Mouse (Mus musculus) neural tube, postnatal 0 days (tissue): ENCODE data around the gene Veph1. TPM values are rescaled to one million over a fixed set of nuclear protein-coding genes. Genes with fewer than 3 reads are reported as not detected.

Experiments
- polyA plus RNA-seq: library from polyadenylated mRNA; unstranded; fragments of >200 nt; fragmentation: Nextera tagmentation; extraction: Ambion mirVana; gene quantifications from 2 replicates; pipeline ENCODE4 v1.2.1, GENCODE M21; 2015

Veph1 gene
- polyA plus RNA-seq = 0.68 and 0.84 TPM in 2 replicates

GRCm38 (mm10) chr3:66296545-66296944 lies at the start of gene Veph1:
Veph1 (minus strand) TSS chr3:66296837.

GRCm38 (mm10) chr3:66219655-66220191 lies 76.9 kb downstream of the Veph1 start, which contains the start of gene Ptx3:
Ptx3 (plus strand) TSS chr3:66219910.

Other genes with a start within 250 kb of the Veph1 start
- 1.9 TPM in 2 replicates for gene Ptx3, start 76.9 kb downstream of the Veph1 start, polyA plus RNA-seq